Mouse (Mus musculus) thymus, adult 2 months (tissue): ENCODE results near the gene Rack1.

ENCODE experiments used
- CTCF ChIP-seq: fragments of 200-500 bp; IDR thresholded peaks from 2 replicates; pipeline ENCODE4 v1.5.1; 2012; ENCODE audit warnings: mild to moderate bottlenecking, control low read depth, low read length, moderate library complexity, borderline replicate concordance; ENCODE audit not compliant: control insufficient read depth, poor library complexity, insufficient read depth; ENCODE audit errors: extremely low read depth
- POLR2A ChIP-seq: fragments of 200-500 bp; IDR thresholded peaks from 2 replicates; pipeline ENCODE4 v1.6.1; 2012; ENCODE audit warnings: mild to moderate bottlenecking, low read length, control low read depth, moderate library complexity; ENCODE audit not compliant: control insufficient read depth, poor library complexity, insufficient read depth; ENCODE audit errors: extremely low read depth

DNA sequence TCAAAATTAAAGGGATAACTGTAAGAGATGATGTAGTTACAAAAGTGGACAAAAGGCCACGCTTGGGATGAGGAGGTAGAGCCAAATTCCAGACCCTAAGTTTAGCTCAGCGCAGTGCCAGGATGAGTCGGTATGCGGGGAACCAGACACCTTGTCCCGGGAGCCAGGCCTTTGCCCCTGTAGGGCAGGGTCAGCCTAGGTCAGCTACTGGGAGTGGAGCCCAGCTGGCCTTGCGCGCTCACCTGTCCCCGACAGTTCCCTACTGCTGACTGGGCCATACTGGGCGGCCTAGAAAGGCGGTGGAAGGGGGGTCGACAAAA is 36.8 kb downstream of the Rack1 start:
- TF ChIP-seq CTCF, result no peak
- TF ChIP-seq POLR2A, result no peak
